Mouse (Mus musculus): ENCODE data around the gene Lrrc75b. TPM values are rescaled to one million over a fixed set of nuclear protein-coding genes. Genes with fewer than 3 reads are reported as not detected.

The Lrrc75b gene
- total RNA-seq, 1 experiment: 0.18 TPM

DNA sequence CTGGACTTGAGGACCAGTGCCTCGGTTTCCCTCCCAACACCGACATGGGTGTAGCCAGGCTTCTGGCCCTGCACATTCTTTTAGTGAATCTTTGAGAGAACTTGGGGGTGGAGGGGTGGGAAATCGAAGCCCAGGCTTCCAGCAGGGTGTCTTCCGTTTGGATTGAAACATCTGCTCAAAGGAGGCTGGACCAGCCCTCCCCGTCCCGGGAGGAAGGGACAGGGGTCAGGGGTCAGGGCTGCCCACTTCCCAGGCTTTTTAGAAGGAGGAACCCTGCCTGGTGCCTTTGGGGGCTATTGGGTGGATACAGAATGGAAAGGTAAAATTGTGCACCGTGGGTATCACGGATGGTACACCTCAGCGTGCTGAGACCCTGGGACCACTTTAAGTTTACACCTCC lies 11.8 kb upstream of the Lrrc75b start:
- in situ Hi-C loops (cut with MboI; ENCODE audit: low sequenced_read_pairs in 2 of 2, unreplicated experiment in 2 of 2): no loop called here
- Histone ChIP-seq H3K9ac (ENCODE audit: insufficient read depth, low read depth, low read length, poor library complexity, severe bottlenecking) (no peak overlapping the region), H3K27ac (ENCODE audit: insufficient read depth, low read depth, low read length, poor library complexity, severe bottlenecking) (no peak overlapping the region), H3K4me1 (ENCODE audit: control insufficient read depth in 2 of 2, insufficient read depth in 2 of 2, low read length in 2 of 2, poor library complexity in 1 of 2) (peaks cover 0 to 2% of the 10 kb centered on the region in 2 experiments; a peak in 2 of 4 replicates), H3K9me3 (ENCODE audit: control insufficient read depth, insufficient read depth, low read depth, low read length) (no peaks in the 10 kb centered on the region), H3K4me3 (ENCODE audit: insufficient read depth in 1 of 2, low read depth in 1 of 2, low read length in 2 of 2, poor library complexity in 1 of 2, severe bottlenecking in 1 of 2) (no peak overlapping the region), H3K36me3 (ENCODE audit: control insufficient read depth, insufficient read depth, low read length, poor library complexity, severe bottlenecking) (no peaks in the 10 kb centered on the region)
- no peak for TF ChIP-seq CHD2 (IDR thresholded peaks at IDR 0.05; ENCODE audit: low read depth, low read length)
- no peak for TF ChIP-seq HCFC1 (IDR thresholded peaks at IDR 0.05; ENCODE audit: borderline replicate concordance, insufficient read depth, low read length)
- TF ChIP-seq MAFK (IDR thresholded peaks at IDR 0.05; ENCODE audit: insufficient read depth, low read depth, low read length): no peak
- TF ChIP-seq ZC3H11A (IDR thresholded peaks at IDR 0.05; ENCODE audit: borderline replicate concordance, low read depth, low read length): no peak
- no peak for DNase-seq (ENCODE audit: low read depth, low spot score)

DNA sequence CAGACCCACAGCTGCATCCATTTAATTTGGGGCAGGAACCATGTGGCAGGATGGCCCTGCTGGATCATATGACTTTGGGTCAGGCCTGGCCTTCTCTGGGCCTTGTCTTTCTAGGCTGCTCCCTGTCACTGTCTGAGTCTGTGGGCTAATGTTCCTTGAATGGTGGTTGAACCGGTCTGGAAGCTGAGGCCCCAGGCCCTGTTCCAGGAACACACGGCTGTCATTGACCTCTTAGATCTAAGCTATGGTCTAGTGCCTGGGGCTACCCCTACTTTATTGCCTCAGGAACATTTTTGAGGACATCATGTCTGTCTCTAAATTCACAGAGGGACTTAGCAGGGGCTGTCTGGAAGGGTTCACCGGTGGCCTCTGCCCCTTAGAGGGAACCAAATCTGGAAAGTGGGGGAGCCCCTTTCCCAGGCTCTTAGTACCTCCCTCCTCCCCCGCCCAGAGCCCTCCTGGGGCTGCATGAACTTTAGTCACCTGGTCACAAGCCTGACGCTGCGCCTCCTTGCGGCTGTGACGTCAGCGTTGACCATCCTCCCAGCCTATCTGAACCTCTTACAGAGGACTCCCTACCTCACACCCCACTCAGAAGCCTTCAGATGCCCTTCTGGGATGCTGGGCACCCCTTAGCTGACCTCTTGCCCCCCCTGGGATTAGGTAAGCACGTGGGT lies 11.0 kb upstream of the Lrrc75b start:
- DNase-seq (ENCODE audit: low read depth, low spot score): no peak
- in situ Hi-C loops (cut with MboI; ENCODE audit: low sequenced_read_pairs in 2 of 2, unreplicated experiment in 2 of 2): no loop called here
- Histone ChIP-seq H3K27ac (ENCODE audit: insufficient read depth, low read depth, low read length, poor library complexity, severe bottlenecking) (no peak overlapping the region), H3K9me3 (ENCODE audit: control insufficient read depth, insufficient read depth, low read depth, low read length) (no peaks in the 10 kb centered on the region), H3K36me3 (ENCODE audit: control insufficient read depth, insufficient read depth, low read length, poor library complexity, severe bottlenecking) (no peaks in the 10 kb centered on the region), H3K9ac (ENCODE audit: insufficient read depth, low read depth, low read length, poor library complexity, severe bottlenecking) (no peak overlapping the region), H3K4me3 (ENCODE audit: insufficient read depth in 1 of 2, low read depth in 1 of 2, low read length in 2 of 2, poor library complexity in 1 of 2, severe bottlenecking in 1 of 2) (no peak overlapping the region), H3K4me1 (ENCODE audit: control insufficient read depth in 2 of 2, insufficient read depth in 2 of 2, low read length in 2 of 2, poor library complexity in 1 of 2) (peaks cover 2 to 5% of the 10 kb centered on the region in 2 experiments; a peak in 3 of 4 replicates)
- no peak for TF ChIP-seq ZNF384 (IDR thresholded peaks at IDR 0.05; ENCODE audit: low read depth, low read length)

DNA sequence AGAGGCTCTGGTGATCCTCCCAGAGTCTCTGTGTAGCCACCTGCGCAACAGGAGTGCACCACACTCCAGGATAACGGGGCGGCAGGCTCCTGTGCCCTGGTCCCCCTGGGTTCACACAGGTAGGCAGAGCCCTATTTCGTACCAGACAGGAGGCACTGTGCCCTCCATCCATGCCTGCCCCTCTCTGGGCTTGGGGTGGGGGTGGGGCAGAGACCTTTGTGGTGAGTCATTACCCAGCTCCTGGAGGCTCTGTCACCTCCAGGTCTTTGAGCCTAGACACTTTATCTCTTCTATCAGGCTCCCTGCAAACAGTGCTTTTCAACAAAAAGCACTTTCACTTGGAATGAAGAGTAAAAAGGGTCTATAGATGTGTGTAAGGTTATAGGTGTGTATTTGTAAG lies 8.7 kb upstream of the Lrrc75b start:
- no peaks in the 10 kb centered on the region for H3K36me3 ChIP-seq (ENCODE audit: control insufficient read depth, insufficient read depth, low read length, poor library complexity, severe bottlenecking)
- no peaks in the 10 kb centered on the region for H3K9me3 ChIP-seq (ENCODE audit: control insufficient read depth, insufficient read depth, low read depth, low read length)
- TF ChIP-seq CHD2 (IDR thresholded peaks at IDR 0.05; ENCODE audit: low read depth, low read length): no peak
- TF ChIP-seq HCFC1 (IDR thresholded peaks at IDR 0.05; ENCODE audit: borderline replicate concordance, insufficient read depth, low read length): no peak
- H3K4me3 ChIP-seq (ENCODE audit: insufficient read depth in 1 of 2, low read depth in 1 of 2, low read length in 2 of 2, poor library complexity in 1 of 2, severe bottlenecking in 1 of 2): peak overlapping the region in 1 of 2 experiments; percentile 29; a peak in 2 of 4 replicates
- no peak for DNase-seq (ENCODE audit: low read depth, low spot score)
- no peak overlapping the region for H3K27ac ChIP-seq (ENCODE audit: insufficient read depth, low read depth, low read length, poor library complexity, severe bottlenecking)
- no peak overlapping the region; the same call in 1 of the 2 replicates for H3K9ac ChIP-seq (ENCODE audit: insufficient read depth, low read depth, low read length, poor library complexity, severe bottlenecking)
- H3K4me1 ChIP-seq (ENCODE audit: control insufficient read depth in 2 of 2, insufficient read depth in 2 of 2, low read length in 2 of 2, poor library complexity in 1 of 2): peaks cover 2 to 23% of the 10 kb centered on the region in 2 experiments; a peak in 3 of 4 replicates
- in situ Hi-C loops (cut with MboI; ENCODE audit: low sequenced_read_pairs in 2 of 2, unreplicated experiment in 2 of 2): no loop called here

DNA sequence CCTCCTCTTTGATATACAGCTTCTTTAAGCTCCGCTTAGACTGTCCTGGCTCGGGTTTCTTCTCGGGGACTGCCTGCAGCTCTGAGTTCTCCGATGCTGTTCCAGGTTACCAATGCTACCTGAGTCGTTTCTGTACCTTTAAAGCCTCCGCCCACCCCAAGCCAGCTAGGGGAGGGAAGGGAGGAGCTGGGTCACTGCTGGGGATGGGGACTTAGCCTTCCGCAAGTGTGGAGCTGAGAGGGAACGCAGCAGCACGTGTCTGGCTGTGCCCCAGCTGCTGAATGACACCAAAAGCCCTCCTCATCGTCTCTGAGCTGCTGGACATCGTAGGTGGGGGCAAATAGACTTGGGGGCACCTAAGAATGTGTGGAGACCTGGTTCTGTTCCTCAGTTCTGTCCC lies 8.3 kb upstream of the Lrrc75b start:
- H3K27ac ChIP-seq (ENCODE audit: insufficient read depth, low read depth, low read length, poor library complexity, severe bottlenecking): no peak overlapping the region
- TF ChIP-seq ZNF384 (IDR thresholded peaks at IDR 0.05; ENCODE audit: low read depth, low read length) (no peak), ZC3H11A (IDR thresholded peaks at IDR 0.05; ENCODE audit: borderline replicate concordance, low read depth, low read length) (no peak), MAFK (IDR thresholded peaks at IDR 0.05; ENCODE audit: insufficient read depth, low read depth, low read length) (no peak), CHD2 (IDR thresholded peaks at IDR 0.05; ENCODE audit: low read depth, low read length) (no peak), HCFC1 (IDR thresholded peaks at IDR 0.05; ENCODE audit: borderline replicate concordance, insufficient read depth, low read length) (no peak)
- H3K9me3 ChIP-seq (ENCODE audit: control insufficient read depth, insufficient read depth, low read depth, low read length): no peaks in the 10 kb centered on the region
- no peaks in the 10 kb centered on the region for H3K36me3 ChIP-seq (ENCODE audit: control insufficient read depth, insufficient read depth, low read length, poor library complexity, severe bottlenecking)
- no peak overlapping the region; the same call in 1 of the 2 replicates for H3K9ac ChIP-seq (ENCODE audit: insufficient read depth, low read depth, low read length, poor library complexity, severe bottlenecking)
- H3K4me1 ChIP-seq (ENCODE audit: control insufficient read depth in 2 of 2, insufficient read depth in 2 of 2, low read length in 2 of 2, poor library complexity in 1 of 2): peaks cover 6 to 24% of the 10 kb centered on the region in 2 experiments; a peak in 3 of 4 replicates
- no peak for DNase-seq (ENCODE audit: low read depth, low spot score)
- H3K4me3 ChIP-seq (ENCODE audit: insufficient read depth in 1 of 2, low read depth in 1 of 2, low read length in 2 of 2, poor library complexity in 1 of 2, severe bottlenecking in 1 of 2): peak overlapping the region in 1 of 2 experiments; percentile 29; a peak in 2 of 4 replicates
- in situ Hi-C loops (cut with MboI; ENCODE audit: low sequenced_read_pairs in 2 of 2, unreplicated experiment in 2 of 2): no loop called here

DNA sequence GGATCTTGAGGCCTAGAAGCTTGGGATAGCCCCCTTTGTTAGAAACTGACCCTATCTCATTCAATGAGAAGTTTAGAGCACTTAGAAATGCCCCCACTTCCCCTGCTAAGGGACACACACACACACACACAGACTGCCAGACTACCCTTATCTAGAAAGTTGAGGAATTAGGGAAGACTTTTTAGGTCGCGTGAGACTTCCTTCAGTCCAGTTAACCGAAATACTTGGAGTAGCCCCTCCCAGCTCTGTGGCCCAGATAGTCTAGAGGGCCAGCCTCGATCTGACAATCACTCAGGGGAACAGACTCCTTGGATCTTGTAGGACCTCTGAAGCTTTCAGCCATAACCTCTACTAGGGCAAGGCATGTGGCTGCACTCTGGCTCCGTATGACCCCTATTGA lies 7.9 kb upstream of the Lrrc75b start:
- Histone ChIP-seq H3K4me3 (ENCODE audit: insufficient read depth in 1 of 2, low read depth in 1 of 2, low read length in 2 of 2, poor library complexity in 1 of 2, severe bottlenecking in 1 of 2) (no peak overlapping the region; a peak in 1 of 4 replicates), H3K4me1 (ENCODE audit: control insufficient read depth in 2 of 2, insufficient read depth in 2 of 2, low read length in 2 of 2, poor library complexity in 1 of 2) (peaks cover 8 to 24% of the 10 kb centered on the region in 2 experiments; a peak in 3 of 4 replicates), H3K36me3 (ENCODE audit: control insufficient read depth, insufficient read depth, low read length, poor library complexity, severe bottlenecking) (no peaks in the 10 kb centered on the region), H3K9me3 (ENCODE audit: control insufficient read depth, insufficient read depth, low read depth, low read length) (no peaks in the 10 kb centered on the region), H3K27ac (ENCODE audit: insufficient read depth, low read depth, low read length, poor library complexity, severe bottlenecking) (no peak overlapping the region), H3K9ac (ENCODE audit: insufficient read depth, low read depth, low read length, poor library complexity, severe bottlenecking) (no peak overlapping the region)
- in situ Hi-C loops (cut with MboI; ENCODE audit: low sequenced_read_pairs in 2 of 2, unreplicated experiment in 2 of 2): no loop called here
- TF ChIP-seq CHD2 (IDR thresholded peaks at IDR 0.05; ENCODE audit: low read depth, low read length) (no peak), ZNF384 (IDR thresholded peaks at IDR 0.05; ENCODE audit: low read depth, low read length) (no peak), ZC3H11A (IDR thresholded peaks at IDR 0.05; ENCODE audit: borderline replicate concordance, low read depth, low read length) (no peak), MAFK (IDR thresholded peaks at IDR 0.05; ENCODE audit: insufficient read depth, low read depth, low read length) (no peak), HCFC1 (IDR thresholded peaks at IDR 0.05; ENCODE audit: borderline replicate concordance, insufficient read depth, low read length) (no peak)
- no peak for DNase-seq (ENCODE audit: low read depth, low spot score)

All from ES-E14 (cell line).